Mouse (Mus musculus) midbrain, embryonic 13.5 days (tissue): ENCODE results near the gene Uspl1. TPM values are rescaled to one million over a fixed set of nuclear protein-coding genes. Genes with fewer than 3 reads are reported as not detected.

ENCODE experiments used
- microRNA-seq: library from miRNA; unstranded; fragments of <30 nt; microRNA quantifications from one replicate; pipeline ENCODE4, GENCODE M21; 2016
- polyA plus RNA-seq: library from polyadenylated mRNA; unstranded; fragments of >200 nt; fragmentation: Nextera tagmentation; extraction: Ambion mirVana; gene quantifications from 2 replicates; pipeline ENCODE4 v1.2.1, GENCODE M21; 2015

The Uspl1 gene
- polyA plus RNA-seq, 1 experiment from 2014 or later: 64.4 TPM

Small RNA genes lying within 50 kb of the gene (microRNA-seq; reads per million reads assigned to microRNA genes)
- not detected for gene Gm24105

Other genes with a start within 250 kb of the Uspl1 start
- gene Gm42791, start 189.2 kb upstream of the Uspl1 start, polyA plus RNA-seq: 2.0 and 3.6 TPM in 2 replicates
- gene Hmgb1, start 139 bp downstream of the Uspl1 start, polyA plus RNA-seq: 1,097 and 1,253 TPM in 2 replicates
- 8.6 and 9.1 TPM in 2 replicates for gene Alox5ap, start 80.4 kb downstream of the Uspl1 start, polyA plus RNA-seq
- 1.9 and 2.3 TPM in 2 replicates for gene Medag, start 227.4 kb downstream of the Uspl1 start, polyA plus RNA-seq